Mouse (Mus musculus): ENCODE data around the gene Acad11.
A peak's percentile ranks its signal among the peaks of the same experiment; 100 is the strongest.

Gene Acad11

DNA sequence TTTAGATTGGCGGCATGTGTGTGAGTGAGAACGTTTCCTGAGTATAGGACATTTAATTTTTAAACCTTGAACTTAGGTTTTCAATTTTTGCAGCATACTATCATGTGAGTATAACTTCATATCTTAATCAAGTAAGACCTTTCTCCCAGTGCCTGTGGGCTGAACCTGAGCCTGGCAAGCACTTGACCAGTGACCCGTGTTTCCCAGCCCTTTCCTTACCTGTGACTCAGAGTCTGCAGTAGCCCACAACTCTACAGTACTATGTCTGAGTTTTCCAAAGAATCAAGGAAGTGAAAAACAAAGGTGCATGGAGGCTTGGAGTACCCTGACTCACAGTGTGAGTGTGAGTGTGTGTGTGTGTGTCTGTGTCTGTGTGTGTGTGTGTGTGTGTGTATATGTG lies 16.9 kb downstream of the Acad11 start:
- no peak for DNase-seq (ENCODE audit: low spot score in 2 of 2)

GRCm38 (mm10) chr9:104085730-104086429 lies 22.7 kb downstream of the Acad11 start:
- DNase-seq (ENCODE audit: low spot score in 2 of 2) = no peak

DNA sequence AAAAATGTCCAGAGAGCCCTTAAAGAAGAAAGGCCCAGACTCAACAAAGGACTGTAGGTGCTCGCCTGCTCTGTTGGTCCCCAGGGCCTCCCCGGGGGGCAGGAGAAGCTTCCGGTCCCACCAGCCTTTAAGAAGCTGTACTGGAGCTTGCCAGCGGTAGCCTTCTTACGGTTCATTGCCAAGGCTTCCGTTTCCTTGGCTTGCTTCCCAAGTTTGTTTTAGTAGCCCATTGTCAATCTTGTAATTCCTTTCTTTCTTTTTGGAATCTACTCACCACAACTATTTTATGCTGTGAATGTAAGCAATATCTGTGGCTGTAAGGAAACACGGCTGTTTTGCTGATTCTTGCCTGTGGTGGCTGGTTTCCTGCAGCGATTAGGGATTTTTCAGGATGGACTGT lies 25.4 kb downstream of the Acad11 start:
- no peak for DNase-seq (ENCODE audit: low spot score in 2 of 2)

DNA sequence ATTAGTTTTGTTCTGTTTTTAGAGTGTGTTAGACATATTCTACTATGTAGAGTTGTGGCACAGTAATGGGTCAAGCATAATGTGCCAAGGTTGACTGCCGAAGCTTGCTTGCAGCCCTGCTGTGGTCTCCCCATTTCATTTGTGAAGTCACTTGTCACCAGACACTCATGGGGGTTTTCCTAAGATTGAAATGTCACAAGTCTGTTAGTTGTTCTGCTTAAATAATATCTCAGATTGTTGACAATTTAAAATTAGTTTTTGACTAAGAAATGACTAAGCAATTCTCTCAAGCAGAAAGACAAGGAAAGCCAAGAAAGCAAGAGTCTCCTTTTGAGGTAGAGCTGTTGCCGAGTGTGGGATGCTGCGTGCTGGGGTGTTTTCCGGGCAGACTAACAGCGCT lies 29.8 kb downstream of the Acad11 start:
- DNase-seq (ENCODE audit: low spot score in 2 of 2) = no peak

DNA sequence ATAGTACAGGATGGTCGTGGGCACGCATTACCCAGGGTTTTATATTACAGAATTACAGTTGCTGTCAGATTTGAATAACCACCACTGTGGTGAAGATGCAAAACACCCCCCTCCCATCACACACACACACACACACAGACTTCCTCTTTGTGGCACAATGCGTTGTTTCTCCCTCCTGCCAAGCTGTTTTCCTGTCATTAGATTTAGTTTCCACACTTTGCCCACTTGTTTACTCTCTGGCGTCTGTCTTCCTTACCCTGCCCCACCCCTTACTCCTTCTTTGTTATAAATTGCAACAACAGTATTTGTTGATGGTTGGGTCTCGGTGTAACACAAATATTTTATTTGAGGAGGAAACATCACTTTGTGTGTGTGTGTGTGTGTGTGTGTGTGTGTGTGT lies 35.1 kb downstream of the Acad11 start:
- DNase-seq (ENCODE audit: low spot score in 2 of 2) = no peak

GRCm38 (mm10) chr9:104099060-104099459 lies 35.9 kb downstream of the Acad11 start:
- no peak for DNase-seq (ENCODE audit: low spot score in 2 of 2)

DNA sequence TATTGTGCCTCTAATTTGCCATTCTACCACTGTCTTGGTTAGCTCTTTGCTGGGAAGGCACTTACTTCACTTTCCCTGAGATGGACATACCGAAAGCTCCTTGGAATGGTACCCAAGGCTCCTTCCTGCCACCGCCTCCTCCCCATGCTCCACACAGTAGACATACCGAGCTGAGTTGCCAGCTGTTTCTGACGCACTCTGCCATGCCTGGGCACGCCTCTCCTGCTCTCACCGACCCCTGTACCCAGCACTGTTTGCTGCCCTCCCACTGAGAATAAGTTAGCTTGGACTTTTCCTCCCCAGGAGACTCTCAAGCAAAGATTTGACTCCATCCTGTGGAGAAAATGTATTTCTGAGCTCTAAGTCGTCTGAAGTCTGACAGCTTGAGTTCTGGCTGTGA lies 37.6 kb downstream of the Acad11 start:
- no peak for DNase-seq (ENCODE audit: low spot score in 2 of 2)

DNA sequence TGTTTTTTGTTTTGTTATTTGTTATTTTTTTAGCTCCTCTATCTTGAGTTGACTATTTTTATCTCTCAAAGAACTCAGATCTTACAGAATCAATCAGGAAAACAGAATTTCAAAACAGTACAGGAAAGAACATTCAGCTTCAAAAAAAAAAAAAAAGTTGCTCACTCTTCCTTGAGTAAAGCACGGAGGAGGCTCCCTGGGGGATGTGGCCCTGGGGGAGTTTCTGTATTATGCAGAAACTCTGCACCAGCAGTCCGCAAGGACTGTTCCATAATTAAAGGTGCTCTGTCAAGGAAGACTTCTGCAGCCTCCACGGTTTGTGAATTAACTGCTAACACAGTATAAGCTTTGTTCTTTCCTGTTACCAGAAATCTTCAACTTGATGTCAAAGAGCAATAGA lies 38.3 kb downstream of the Acad11 start:
- peak in 1 of 2 experiments; percentile 15 for DNase-seq (ENCODE audit: low spot score in 2 of 2)

- DNase-seq (ENCODE audit: low spot score in 2 of 2) = no peak
Measured at GRCm38 (mm10) chr9:104102301-104102700, 39.1 kb downstream of the Acad11 start.

- no peak for DNase-seq (ENCODE audit: low spot score in 2 of 2)
Measured at GRCm38 (mm10) chr9:104102901-104103300, 39.7 kb downstream of the Acad11 start.

DNA sequence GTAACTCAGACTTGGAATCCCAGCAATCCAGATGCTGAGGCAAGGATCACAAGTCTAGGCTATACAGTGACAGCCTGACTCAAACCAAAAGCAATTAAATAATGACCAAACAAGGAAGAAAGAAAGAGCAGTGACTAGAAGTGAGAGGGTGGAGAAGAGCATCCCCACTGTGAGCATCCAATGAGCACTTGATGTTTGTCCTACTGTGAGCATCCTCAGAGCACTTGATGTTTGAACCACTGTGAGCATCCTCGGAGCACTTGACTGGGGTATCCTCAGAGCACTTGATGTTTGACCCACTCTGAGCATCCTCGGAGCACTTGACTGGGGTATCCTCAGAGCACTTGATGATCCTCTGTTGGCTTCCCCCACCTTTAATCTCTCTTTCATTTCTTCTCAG lies 41.8 kb downstream of the Acad11 start:
- DNase-seq (ENCODE audit: low spot score in 2 of 2) = no peak

DNA sequence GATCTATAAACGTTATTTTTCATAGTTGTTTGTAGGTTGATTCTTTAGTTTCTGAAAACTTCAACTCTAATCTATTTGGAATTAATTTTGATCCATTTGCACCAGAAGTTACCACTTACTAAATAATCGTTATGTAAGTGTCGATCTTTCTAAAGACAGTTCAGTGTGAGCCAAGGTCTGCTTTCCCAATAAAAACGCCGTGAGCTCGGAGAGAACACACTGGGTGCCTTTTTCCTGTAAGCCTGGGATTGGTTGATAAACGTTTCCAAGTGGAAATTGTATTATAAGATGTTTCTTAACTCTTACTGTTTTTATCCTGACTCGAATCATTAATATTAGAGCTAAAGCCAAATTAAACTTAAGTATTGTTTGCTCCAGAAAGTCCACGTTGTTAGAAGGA lies 43.8 kb downstream of the Acad11 start:
- DNase-seq (ENCODE audit: low spot score in 2 of 2) = no peak

- no peak for DNase-seq (ENCODE audit: low spot score in 2 of 2)
Measured at GRCm38 (mm10) chr9:104107482-104107881, 44.3 kb downstream of the Acad11 start.

DNA sequence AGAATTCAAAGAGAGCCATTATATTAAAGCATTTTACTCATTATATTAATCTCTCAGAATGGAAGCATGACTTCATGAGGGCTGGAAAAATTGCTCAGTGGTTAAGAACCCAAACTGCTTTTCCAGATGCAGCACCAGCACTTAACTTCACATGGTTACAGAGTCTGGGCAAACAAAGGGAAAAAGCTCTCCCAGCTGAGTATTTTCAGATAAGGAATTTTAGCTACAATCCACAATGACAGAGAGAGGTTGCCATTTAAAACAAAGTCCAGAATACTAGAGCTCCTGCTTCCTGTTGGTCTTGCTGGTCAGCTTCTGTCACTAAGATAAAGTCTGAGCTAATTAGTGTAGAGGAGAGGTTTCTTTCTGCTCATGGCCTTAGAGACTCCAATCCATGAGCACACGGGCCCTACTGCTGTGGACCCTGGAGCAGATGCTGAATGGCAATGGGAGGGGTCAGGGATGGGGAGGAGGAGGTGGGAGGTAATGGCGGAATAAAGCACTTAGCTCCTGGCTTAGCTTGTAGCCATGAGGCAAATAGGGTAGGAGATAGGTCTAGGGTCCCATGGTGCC lies 45.5 kb downstream of the Acad11 start:
- no peak for DNase-seq (ENCODE audit: low spot score in 2 of 2)

DNA sequence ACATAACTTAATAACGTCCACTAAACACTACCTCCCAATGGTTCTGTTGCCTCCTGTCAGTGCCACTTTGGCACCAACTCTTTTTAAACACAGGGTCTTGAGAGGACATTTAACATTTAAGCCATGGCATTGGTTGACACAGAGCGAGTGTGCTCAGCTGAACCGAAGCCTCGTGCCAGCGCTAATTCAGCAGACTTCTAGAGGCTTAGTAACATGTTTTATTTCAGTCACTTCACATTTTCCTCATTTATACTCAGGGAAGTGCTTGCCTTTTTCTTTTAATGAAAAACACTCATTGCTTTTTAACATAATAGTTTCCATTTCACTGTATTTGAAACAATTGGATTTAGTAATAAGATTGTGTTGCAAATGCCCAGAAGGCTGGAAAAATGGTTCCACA lies 46.0 kb downstream of the Acad11 start:
- no peak for DNase-seq (ENCODE audit: low spot score in 2 of 2)

DNA sequence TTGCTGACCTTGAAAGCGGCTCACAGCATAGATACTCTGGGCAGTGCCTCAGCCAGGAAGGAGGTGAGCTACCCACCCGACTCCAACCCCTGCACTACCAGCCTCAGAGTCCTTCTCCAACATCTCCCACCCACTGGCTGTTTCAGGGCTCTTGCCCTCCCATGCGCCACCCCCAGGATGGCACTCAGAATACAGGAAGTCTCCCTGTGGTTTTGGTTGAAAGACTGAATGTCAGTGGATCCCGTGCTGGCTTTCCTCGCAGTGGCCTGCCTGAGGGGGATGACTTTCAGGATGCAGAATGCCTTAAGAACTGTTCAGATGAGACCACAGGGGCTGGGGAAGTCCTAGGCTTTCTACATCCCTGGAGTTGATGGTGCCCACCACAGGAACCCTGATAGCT lies 59.9 kb downstream of the Acad11 start:
- DNase-seq (ENCODE audit: low spot score in 2 of 2) = no peak

- no peak for DNase-seq (ENCODE audit: low spot score in 2 of 2)
Measured at GRCm38 (mm10) chr9:104123622-104124021, 60.4 kb downstream of the Acad11 start.

DNA sequence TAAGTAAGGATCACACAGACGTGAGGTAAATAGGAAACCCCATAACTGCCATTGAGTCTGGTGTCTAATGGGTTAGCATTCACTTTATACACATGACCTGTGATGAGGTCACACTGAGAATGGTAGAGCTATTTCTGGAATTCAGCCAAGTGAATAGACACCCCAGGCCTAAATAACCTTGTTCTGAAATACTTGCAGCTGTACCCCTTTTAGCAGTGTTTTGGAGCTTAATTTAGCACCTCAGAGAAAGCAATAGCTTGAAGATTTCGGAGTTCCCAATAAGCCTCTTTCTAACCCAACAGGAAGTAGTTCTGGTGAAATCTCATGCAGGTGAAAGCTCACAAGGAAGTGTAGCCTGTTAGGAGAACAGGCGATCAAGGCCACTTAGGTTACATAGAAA lies 63.7 kb downstream of the Acad11 start, which contains the start of gene Ackr4:
Ackr4 (minus strand) TSS at position 101 of the 400 bp plus-strand sequence.
- DNase-seq (ENCODE audit: low spot score in 2 of 2) = no peak

GRCm38 (mm10) chr9:104128110-104128509 lies 64.9 kb downstream of the Acad11 start:
- DNase-seq (ENCODE audit: low spot score in 2 of 2) = peak; percentile 47 to 59

DNA sequence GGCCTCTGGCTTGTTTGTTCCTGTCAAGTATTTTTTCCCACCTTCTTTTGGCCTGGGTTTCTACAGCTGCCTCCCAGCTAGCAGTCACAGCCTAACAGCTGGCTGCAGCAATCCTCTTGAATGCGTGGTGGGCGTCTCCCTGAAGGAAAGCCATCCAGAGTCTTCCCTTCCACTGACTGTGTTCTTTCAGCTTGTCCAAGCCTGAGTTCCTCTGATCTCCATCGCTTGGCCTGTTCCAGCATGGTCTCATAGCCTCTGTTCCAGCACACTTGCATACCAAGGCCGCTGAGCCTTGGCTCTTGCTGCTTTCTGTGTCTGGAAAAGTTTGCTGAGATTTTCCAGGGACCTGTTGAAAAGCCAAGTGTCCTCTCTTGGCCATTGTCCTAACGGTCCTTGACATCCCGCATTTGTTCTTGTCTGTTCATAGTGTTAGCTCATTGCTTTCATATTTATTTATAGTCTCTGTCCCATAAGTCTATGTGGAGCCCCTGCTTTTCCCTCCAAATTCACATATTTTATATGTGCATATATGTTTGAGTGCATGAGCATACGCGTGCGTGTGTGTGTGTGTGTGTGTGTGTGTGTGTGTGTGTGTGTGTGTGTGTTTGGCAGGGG lies 67.1 kb downstream of the Acad11 start:
- no peak for DNase-seq (ENCODE audit: low spot score in 2 of 2)

GRCm38 (mm10) chr9:104140351-104140750 lies 77.2 kb downstream of the Acad11 start:
- no peak for DNase-seq (ENCODE audit: low spot score in 2 of 2)

- DNase-seq (ENCODE audit: low spot score in 2 of 2) = no peak
Measured at GRCm38 (mm10) chr9:104142805-104143204, 79.6 kb downstream of the Acad11 start.

DNA sequence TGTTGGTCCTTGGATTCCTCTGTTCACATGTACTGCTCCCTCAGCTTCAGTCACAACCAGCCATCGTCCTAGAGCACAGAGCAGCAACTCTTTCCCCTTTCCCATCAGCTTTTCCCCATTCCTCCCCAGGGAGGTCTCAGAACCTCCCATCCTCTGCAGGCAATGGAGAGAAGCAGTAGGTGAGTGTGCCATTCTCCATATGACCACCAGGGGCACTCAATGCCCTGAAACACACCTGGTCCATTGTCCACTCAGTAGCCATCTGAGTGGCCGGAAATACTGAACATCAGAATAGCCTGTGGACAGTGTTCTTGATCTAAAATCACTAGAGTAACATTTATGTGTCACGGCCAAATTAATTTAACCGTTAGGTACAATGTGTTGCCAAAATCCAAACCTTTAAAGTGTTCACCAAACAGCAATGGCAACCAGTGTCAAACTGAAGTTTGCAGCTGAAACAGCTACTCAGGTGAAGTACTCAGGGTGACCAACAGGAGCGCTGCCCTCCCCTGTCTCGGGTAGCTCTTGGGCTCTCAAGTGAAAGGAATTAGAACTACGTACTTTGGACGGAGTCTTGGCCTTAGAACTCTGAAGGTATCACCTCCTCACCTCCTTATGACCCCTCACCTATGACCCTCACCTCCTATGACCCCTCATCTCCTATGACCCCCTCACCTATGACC lies 81.3 kb downstream of the Acad11 start:
- no peak for DNase-seq (ENCODE audit: low spot score in 2 of 2)
